In the genomic region with DNA sequence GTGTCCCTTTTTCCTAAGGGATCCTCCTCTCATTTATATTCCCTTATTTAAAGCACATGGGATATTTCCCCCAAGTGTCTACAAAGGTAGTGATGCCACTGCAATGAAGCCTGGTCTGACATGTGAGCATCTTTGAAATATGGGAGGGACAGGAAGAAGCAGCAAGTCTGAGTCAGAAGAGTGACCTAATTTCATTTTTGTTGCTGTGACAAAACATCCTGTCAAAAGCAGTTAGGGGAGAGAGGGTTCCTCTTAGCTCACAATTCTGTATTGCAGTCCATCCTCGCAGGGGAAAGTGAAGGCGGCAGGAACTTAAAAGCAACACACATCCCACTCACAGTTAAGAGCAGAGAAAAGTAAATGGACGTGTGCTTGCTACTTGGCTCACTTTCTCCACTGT, we compare ENCODE assay signal across 26 mouse cellular contexts. TPM values are rescaled to one million over a fixed set of nuclear protein-coding genes. Genes with fewer than 3 reads are reported as not detected.
DNase-seq lines count a peak whose midpoint lies in the region; ATAC-seq and TF ChIP-seq lines count a peak whose summit lies in the region.
"Had no signal": no experiment of that assay in that cellular context is flagged by ENCODE, and none has a peak within 500 bp of the region (broad histone marks: within the 10 kb centered on the region; RNA-seq: fewer than 3 reads in every experiment).

No protein-coding gene starts in this region.

- DNase-seq in testis, postnatal 10 days (ENCODE audit: low spot score), result no peak
- peak; percentile 19 to 31 for DNase-seq in thymus, postnatal 10 days (ENCODE audit: low spot score in 2 of 2)
- DNase-seq in lung, postnatal 14 days, result no peak
- no peak for DNase-seq in gastrocnemius, postnatal 14 days
- DNase-seq: adrenal gland, adult 8-10 months; cerebellum, adult 11 months; embryo, embryonic 11 days; heart, postnatal 10 days; kidney, adult 8-10 months; kidney, postnatal 25 days; midbrain, embryonic 14.5 days; retina, postnatal 1 day had no signal

- no peak for TF ChIP-seq CTCF in testis, adult 2 months (IDR thresholded peaks at IDR 0.05; ENCODE audit: control insufficient read depth, insufficient read depth, insufficient replicate concordance, low read depth, low read length)

- ATAC-seq in inflammation-experienced regulatory T-cells, adult 6 months, result peak; percentile 80
- no peak for ATAC-seq in midbrain, embryonic 16.5 days
- ATAC-seq: forebrain, embryonic 15.5 days had no signal

- H3K4me2 ChIP-seq in midbrain, embryonic 16.5 days (ENCODE audit: low read length), result no peak overlapping the region
- H3K4me2 ChIP-seq: forebrain, embryonic 15.5 days; heart, embryonic 11.5 days had no signal

- H3K4me1 ChIP-seq in testis, adult 2 months (ENCODE audit: control insufficient read depth, insufficient read depth, low read length), result no peaks in the 10 kb centered on the region
- no peaks in the 10 kb centered on the region for H3K4me1 ChIP-seq in midbrain, embryonic 16.5 days (ENCODE audit: control insufficient read depth, insufficient read depth, low read length)
- H3K4me1 ChIP-seq: forebrain, embryonic 15.5 days had no signal

- H3K9ac ChIP-seq in midbrain, embryonic 16.5 days (ENCODE audit: low read depth, low read length), result no peak overlapping the region
- H3K9ac ChIP-seq: forebrain, embryonic 15.5 days; liver, embryonic 14.5 days had no signal

- no peaks in the 10 kb centered on the region for H3K9me3 ChIP-seq in midbrain, embryonic 16.5 days (replicated peaks; ENCODE audit: control insufficient read depth, low read length, poor library complexity, severe bottlenecking)
- H3K9me3 ChIP-seq: forebrain, embryonic 15.5 days had no signal

- WGBS in midbrain, embryonic 16.5 days, result 83% methylated on average over 3 of the region's 3 CpGs

- H3K36me3 ChIP-seq in testis, adult 2 months (ENCODE audit: control insufficient read depth, insufficient read depth, low read length), result no peaks in the 10 kb centered on the region
- no peaks in the 10 kb centered on the region for H3K36me3 ChIP-seq in midbrain, embryonic 16.5 days (ENCODE audit: control insufficient read depth, insufficient read depth, low read length)
- H3K36me3 ChIP-seq: forebrain, embryonic 15.5 days had no signal

- intact Hi-C loops in gastrocnemius, postnatal 14 days (cut with DNase I; ENCODE audit: low total_unique reads), result no loop called here

- no peaks in the 10 kb centered on the region for H3K27me3 ChIP-seq in testis, adult 2 months (ENCODE audit: control insufficient read depth, insufficient read depth, low read length)
- H3K27me3 ChIP-seq in midbrain, embryonic 16.5 days (ENCODE audit: control insufficient read depth, insufficient read depth, low read depth, low read length), result no peaks in the 10 kb centered on the region
- H3K27me3 ChIP-seq: forebrain, embryonic 15.5 days had no signal

- H3K4me3 ChIP-seq in testis, adult 2 months (ENCODE audit: control insufficient read depth, low read depth, low read length), result peak overlapping the region; percentile 89
- H3K4me3 ChIP-seq in midbrain, embryonic 16.5 days (ENCODE audit: low read depth, low read length), result no peak overlapping the region
- H3K4me3 ChIP-seq: forebrain, embryonic 15.5 days; megakaryocyte, embryonic 14.5 days had no signal

- no peak overlapping the region for H3K27ac ChIP-seq in testis, adult 2 months (ENCODE audit: control insufficient read depth, insufficient read depth, low read depth, low read length)
- H3K27ac ChIP-seq in midbrain, embryonic 16.5 days (ENCODE audit: low read length), result no peak overlapping the region
- H3K27ac ChIP-seq: forebrain, embryonic 15.5 days; liver, embryonic 14.5 days had no signal

- no peak for TF ChIP-seq POLR2A in testis, adult 2 months (IDR thresholded peaks at IDR 0.05; ENCODE audit: control insufficient read depth, low read depth, low read length)

RNA-seq across cellular contexts. Expression of gene Tex33, which starts 4.9 kb away (rescaled TPM):
- 1,340 and 1,395 TPM in 2 replicates for polyA plus RNA-seq in testis, adult 2 months (2012; rRNA removed)
- not detected for polyA plus RNA-seq in inflammation-experienced regulatory T-cells, adult 6 months (2017; shearing (Covaris generic))
- polyA plus RNA-seq in midbrain, embryonic 16.5 days (2015; fragmentation: Nextera tagmentation; extraction: Ambion mirVana), result not detected in 2 replicates
- not detected for total RNA-seq in gastrocnemius, postnatal 14 days (2021)
- total RNA-seq: heart, postnatal 10 days; layer of hippocampus, adult 8-10 months; left cerebral cortex, adult 8-10 months had no signal
- polyA plus RNA-seq: embryonic facial prominence, embryonic 14.5 days; forebrain, embryonic 15.5 days; heart, embryonic 11.5 days; hindbrain, embryonic 11.5 days; limb, embryonic 11.5 days; lung, embryonic 16.5 days; midbrain, embryonic 14.5 days; stomach, embryonic 16.5 days had no signal

RNA-seq across cellular contexts. Expression of gene Tst, which starts 14.9 kb away (rescaled TPM):
- polyA plus RNA-seq in testis, adult 2 months (2012; rRNA removed), result 29.8 and 38.6 TPM in 2 replicates
- 1 to 10 TPM; 1.8 to 5.3 (median 2.1) TPM for polyA plus RNA-seq in inflammation-experienced regulatory T-cells, adult 6 months (2017; shearing (Covaris generic))
- polyA plus RNA-seq in midbrain, embryonic 16.5 days (2015; fragmentation: Nextera tagmentation; extraction: Ambion mirVana), result 15.3 and 22.8 TPM in 2 replicates
- total RNA-seq in gastrocnemius, postnatal 14 days (2021), result 10 to 100 TPM; 19.6 to 21.2 TPM

RNA-seq across cellular contexts. Expression of gene Mpst, which starts 15.4 kb away (rescaled TPM):
- 5.1 and 6.4 TPM in 2 replicates for polyA plus RNA-seq in testis, adult 2 months (2012; rRNA removed)
- polyA plus RNA-seq in inflammation-experienced regulatory T-cells, adult 6 months (2017; shearing (Covaris generic)), result 1 to 10 TPM in 2 of 3 experiments, under 1 TPM in 1; 0.63 to 3.3 (median 2.6) TPM
- polyA plus RNA-seq in midbrain, embryonic 16.5 days (2015; fragmentation: Nextera tagmentation; extraction: Ambion mirVana), result 3.6 and 4.3 TPM in 2 replicates
- 10 to 100 TPM; 49.4 to 49.8 TPM for total RNA-seq in gastrocnemius, postnatal 14 days (2021)

RNA-seq across cellular contexts. Expression of gene Kctd17, which starts 37.5 kb away (rescaled TPM):
- polyA plus RNA-seq in testis, adult 2 months (2012; rRNA removed), result 12.2 and 12.3 TPM in 2 replicates
- polyA plus RNA-seq in inflammation-experienced regulatory T-cells, adult 6 months (2017; shearing (Covaris generic)), result 10 to 100 TPM in 1 of 3 experiments, 1 to 10 TPM in 2; 7.5 to 14.9 (median 8.8) TPM
- polyA plus RNA-seq in midbrain, embryonic 16.5 days (2015; fragmentation: Nextera tagmentation; extraction: Ambion mirVana), result 152 and 156 TPM in 2 replicates
- 10 to 100 TPM; 34.6 to 41.4 TPM for total RNA-seq in gastrocnemius, postnatal 14 days (2021)

Comparison
In these comparisons a context has a peak if more than half of its experiments do, and no peak if none do; other contexts are left out.
1. DNase-seq: peak in thymus, postnatal 10 days (2 of 2); none in testis, postnatal 10 days (single experiment), lung, postnatal 14 days (single experiment) and gastrocnemius, postnatal 14 days (single experiment).
2. RNA of gene Tex33, which starts 4.9 kb away (polyA plus RNA-seq): 1,340 to 1,395 TPM in testis, adult 2 months; not detected in inflammation-experienced regulatory T-cells, adult 6 months and not detected in midbrain, embryonic 16.5 days; every median in the first group is over 1,000 times any median in the second.